Mouse (Mus musculus): Measurements from ENCODE around the gene Notch3.
"Not testable (repeated sequence)": the region's sequence is repeated elsewhere in the genome, so short reads cannot be mapped to it uniquely, and the experiment has no call there.

- TF ChIP-seq CTCF (IDR thresholded peaks at IDR 0.05; ENCODE audit: low read depth); EP300 (optimal IDR thresholded peaks at IDR 0.05): not testable (repeated sequence)
Measured at GRCm38 (mm10) chr17:32117872-32118421, 48.7 kb downstream of the Notch3 start.
